Mouse (Mus musculus) heart, adult 2 months (tissue): ENCODE results near the gene Nrp1. TPM values are rescaled to one million over a fixed set of nuclear protein-coding genes. Genes with fewer than 3 reads are reported as not detected.

Experiments
- DNase-seq, 2 experiments: peaks; one replicate each; pipeline ENCODE4 v3.0.0; 2021
- H3K27ac ChIP-seq: fragments of 200-600 bp; 2 replicates; pipeline ENCODE4 v1.8.1; 2022
- H3K27me3 ChIP-seq: fragments of 200-500 bp; 2 replicates; pipeline ENCODE4 v1.6.1; 2012; ENCODE audit warnings: mild to moderate bottlenecking, low read length, inconsistent platforms, mixed read lengths; ENCODE audit not compliant: control insufficient read depth, insufficient read depth
- H3K36me3 ChIP-seq: fragments of 200-500 bp; 2 replicates; pipeline ENCODE4 v1.6.1; 2012; ENCODE audit warnings: low read length, inconsistent platforms; ENCODE audit not compliant: control insufficient read depth, insufficient read depth
- H3K4me1 ChIP-seq: fragments of 200-500 bp; 2 replicates; pipeline ENCODE4 v1.6.1; 2011; ENCODE audit warnings: low read length; ENCODE audit not compliant: control insufficient read depth, insufficient read depth
- H3K4me3 ChIP-seq: fragments of 200-600 bp; 2 replicates; pipeline ENCODE4 v1.8.1; 2022
- H3K79me2 ChIP-seq: fragments of 200-500 bp; replicated peaks from 2 replicates; pipeline ENCODE4 v1.6.1; 2012; ENCODE audit warnings: mild to moderate bottlenecking, inconsistent platforms, low read length, moderate library complexity, mixed read lengths; ENCODE audit not compliant: control insufficient read depth, insufficient read depth
- H3K9ac ChIP-seq: fragments of 200-500 bp; 2 replicates; pipeline ENCODE4 v1.6.1; 2012; ENCODE audit warnings: low read depth, mild to moderate bottlenecking, control low read depth, inconsistent platforms, low read length, mixed read lengths
- CTCF ChIP-seq: fragments of 200-600 bp; IDR thresholded peaks from 2 replicates; pipeline ENCODE4 v1.8.1; 2022; ENCODE audit warnings: antibody characterized with exemption, mild to moderate bottlenecking, moderate library complexity
- EP300 ChIP-seq: fragments of 200-500 bp; IDR thresholded peaks from 2 replicates; pipeline ENCODE4 v1.6.1; 2011; ENCODE audit warnings: low read depth, low read length, control low read depth; ENCODE audit not compliant: insufficient read depth
- POLR2A ChIP-seq: fragments of 200-500 bp; IDR thresholded peaks from 2 replicates; pipeline ENCODE4 v1.6.1; 2011; ENCODE audit warnings: mild to moderate bottlenecking, low read depth, low read length, control low read depth; ENCODE audit not compliant: insufficient read depth
- WGBS: fragments of 180-500 bp; shearing (Covaris S2); methylation state at CpG from one replicate; pipeline ENCODE4 v1.1.7; 2018; 5-methylcytosine and 5-hydroxymethylcytosine counted together
- intact Hi-C: fragments of 180-260 bp; cut with DNase I; formaldehyde crosslinking; loops from one replicate; pipeline ENCODE4 v1.15.1; 2025
- polyA plus RNA-seq: library from polyadenylated mRNA; depleted of rRNA; stranded (reverse); fragments of >200 nt; gene quantifications from 2 replicates; pipeline ENCODE4 v1.2.3, GENCODE M21; 2012
- total RNA-seq, 2 experiments: library from RNA; stranded (reverse); gene quantifications; 2 replicates each; pipeline ENCODE4 v1.2.3; 2021

Gene Nrp1
- total and polyA plus RNA-seq, 3 experiments: 64.5 to 115 (median 115) TPM

GRCm38 (mm10) chr8:128523825-128524224, 165.4 kb downstream of the Nrp1 start:
- H3K27ac ChIP-seq: no peak overlapping the region
- no peaks in the 10 kb centered on the region for H3K36me3 ChIP-seq
- WGBS: 71% methylated on average over 7 of the region's 7 CpGs
- TF ChIP-seq EP300: no peak
- peak; percentile 68 for TF ChIP-seq CTCF
- H3K4me1 ChIP-seq: no peaks in the 10 kb centered on the region
- H3K9ac ChIP-seq: no peak overlapping the region
- intact Hi-C loops: no loop called here
- no peaks in the 10 kb centered on the region for H3K79me2 ChIP-seq
- no peak for DNase-seq
- H3K27me3 ChIP-seq: no peaks in the 10 kb centered on the region
- H3K4me3 ChIP-seq: no peak overlapping the region

- Histone ChIP-seq H3K36me3 (no peaks in the 10 kb centered on the region), H3K4me3 (no peak overlapping the region), H3K9ac (no peak overlapping the region), H3K27me3 (no peaks in the 10 kb centered on the region), H3K4me1 (no peaks in the 10 kb centered on the region; the same call in 1 of the 2 replicates), H3K27ac (no peak overlapping the region), H3K79me2 (no peaks in the 10 kb centered on the region)
- no peak for DNase-seq
- 76% methylated on average over 1 of the region's 1 CpGs for WGBS
- intact Hi-C loops: no loop called here
- TF ChIP-seq EP300 (no peak), CTCF (no peak), POLR2A (no peak)
Measured at GRCm38 (mm10) chr8:128525912-128526311, 167.5 kb downstream of the Nrp1 start.

DNA sequence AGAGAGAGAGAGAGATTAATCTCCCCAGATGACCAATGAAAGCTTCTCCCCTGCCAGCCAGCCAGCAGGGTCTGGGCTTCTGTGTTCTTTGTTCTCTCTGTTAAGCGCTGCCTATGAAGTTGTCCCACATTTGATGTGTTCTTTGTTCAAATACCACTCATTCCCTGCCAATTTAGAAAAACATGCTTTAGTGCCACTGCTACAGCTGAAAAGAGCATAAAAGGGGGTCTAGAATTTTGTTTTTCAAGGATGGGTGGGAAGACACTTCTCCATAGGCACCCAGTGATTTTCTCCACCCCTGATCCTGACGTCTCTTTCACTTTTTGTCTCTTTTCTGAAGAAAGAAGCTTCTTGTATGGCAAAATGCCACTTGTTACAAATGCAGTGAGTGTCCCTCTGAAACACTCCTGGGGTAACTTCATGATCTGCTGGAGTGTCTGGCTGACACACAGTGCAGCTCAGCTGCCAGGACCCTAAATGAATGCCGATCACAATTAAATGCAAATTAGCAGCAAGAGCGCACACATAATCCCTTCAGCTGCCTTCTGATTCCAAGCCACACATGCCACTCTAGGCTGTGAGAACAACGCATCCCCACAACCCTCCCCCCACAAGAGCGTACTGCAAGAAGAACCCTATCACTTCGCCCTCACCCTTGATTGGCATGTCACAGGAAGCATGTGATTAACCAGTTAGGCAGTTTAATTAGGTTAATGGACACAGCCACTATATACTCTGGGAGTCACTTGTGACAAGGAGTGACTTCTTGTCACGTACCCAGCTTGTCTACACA, 170.4 kb downstream of the Nrp1 start:
- Histone ChIP-seq H3K4me3 (no peak overlapping the region), H3K79me2 (no peaks in the 10 kb centered on the region), H3K4me1 (no peaks in the 10 kb centered on the region; the same call in 1 of the 2 replicates), H3K9ac (no peak overlapping the region), H3K27ac (no peak overlapping the region), H3K36me3 (no peaks in the 10 kb centered on the region), H3K27me3 (no peaks in the 10 kb centered on the region)
- TF ChIP-seq POLR2A (no peak), CTCF (no peak), EP300 (no peak)
- no peak for DNase-seq
- WGBS: 73% methylated on average over 8 of the region's 8 CpGs
- intact Hi-C loops: no loop called here

- Histone ChIP-seq H3K36me3 (no peaks in the 10 kb centered on the region), H3K27me3 (no peaks in the 10 kb centered on the region), H3K4me3 (no peak overlapping the region), H3K9ac (no peak overlapping the region), H3K27ac (no peak overlapping the region), H3K79me2 (no peaks in the 10 kb centered on the region), H3K4me1 (no peaks in the 10 kb centered on the region; the same call in 1 of the 2 replicates)
- intact Hi-C loops: no loop called here
- 70% methylated on average over 3 of the region's 3 CpGs for WGBS
- DNase-seq: no peak
- TF ChIP-seq CTCF (no peak), POLR2A (no peak), EP300 (no peak)
Measured at GRCm38 (mm10) chr8:128534442-128534871, 176.1 kb downstream of the Nrp1 start.

DNA sequence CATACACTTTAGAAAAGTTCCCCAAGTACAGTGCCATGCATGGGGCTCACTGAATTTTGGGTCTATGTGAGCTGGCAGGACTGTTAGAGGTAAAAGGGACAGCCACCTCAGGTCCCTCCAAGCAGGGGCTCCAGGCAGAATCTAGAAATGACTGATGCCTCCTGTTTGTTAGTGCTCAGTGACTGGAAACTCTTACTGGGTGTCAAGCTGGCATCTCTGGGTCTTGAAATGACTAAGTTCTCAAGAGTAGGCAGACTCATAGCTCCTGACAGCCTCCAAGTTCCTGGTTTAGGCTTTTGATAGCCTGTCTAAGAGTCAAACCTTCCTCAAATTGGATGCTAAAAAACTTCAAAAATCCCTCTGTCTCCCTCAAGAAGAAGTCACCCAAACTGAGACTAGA, 177.3 kb downstream of the Nrp1 start:
- H3K9ac ChIP-seq: no peak overlapping the region
- no peaks in the 10 kb centered on the region for H3K36me3 ChIP-seq
- no peak for DNase-seq
- intact Hi-C loops: no loop called here
- H3K4me3 ChIP-seq: no peak overlapping the region
- no peaks in the 10 kb centered on the region for H3K27me3 ChIP-seq
- H3K79me2 ChIP-seq: no peaks in the 10 kb centered on the region
- H3K27ac ChIP-seq: no peak overlapping the region
- TF ChIP-seq POLR2A: no peak
- TF ChIP-seq CTCF: no peak
- no peak for TF ChIP-seq EP300
- no peaks in the 10 kb centered on the region; the same call in 1 of the 2 replicates for H3K4me1 ChIP-seq

DNA sequence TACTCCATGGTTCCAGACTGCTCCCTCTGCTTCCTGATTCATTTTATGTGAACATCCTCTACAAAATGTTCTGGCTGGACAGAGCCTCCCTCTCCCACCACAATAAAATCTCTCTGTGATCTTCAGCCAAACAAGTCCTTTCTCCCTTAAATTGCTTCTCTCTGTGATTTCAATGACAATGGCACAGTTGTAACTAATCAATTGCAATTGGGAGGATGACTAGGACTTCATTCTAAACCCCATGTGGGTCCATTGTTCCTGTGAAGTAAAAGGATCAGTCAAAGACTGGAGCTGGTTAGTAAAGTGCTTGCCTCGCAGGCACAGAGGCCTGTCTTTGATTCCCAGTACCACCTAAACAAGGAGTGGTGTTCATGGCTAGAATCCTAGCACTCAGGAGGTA, 180.0 kb downstream of the Nrp1 start:
- no peak overlapping the region for H3K9ac ChIP-seq
- no peaks in the 10 kb centered on the region for H3K79me2 ChIP-seq
- intact Hi-C loops: no loop called here
- H3K4me1 ChIP-seq: no peaks in the 10 kb centered on the region
- H3K4me3 ChIP-seq: no peak overlapping the region
- DNase-seq: no peak
- H3K27ac ChIP-seq: no peak overlapping the region
- 76% methylated on average over 1 of the region's 1 CpGs for WGBS
- H3K27me3 ChIP-seq: no peaks in the 10 kb centered on the region
- no peak for TF ChIP-seq CTCF
- no peaks in the 10 kb centered on the region for H3K36me3 ChIP-seq
